Mouse (Mus musculus): ENCODE data around the gene Gm9268. TPM values are rescaled to one million over a fixed set of nuclear protein-coding genes. Genes with fewer than 3 reads are reported as not detected.

Gene Gm9268
- total and polyA plus RNA-seq, 3 experiments: not detected

GRCm38 (mm10) chr7:42980739-42981138, 37.8 kb upstream of the Gm9268 start (continued):
- TF ChIP-seq E2F4 (IDR thresholded peaks at IDR 0.05; ENCODE audit: borderline replicate concordance, low read depth, low read length): no peak

GRCm38 (mm10) chr7:43077831-43078230, 59.3 kb downstream of the Gm9268 start:
- Histone ChIP-seq H3K79me2 (ENCODE audit: control insufficient read depth, insufficient read depth, low read length, poor library complexity) (no peaks in the 10 kb centered on the region), H3K4me1 (ENCODE audit: control insufficient read depth in 1 of 2, insufficient read depth in 2 of 2, low read length in 2 of 2) (no peaks in the 10 kb centered on the region), H3K9me3 (replicated peaks; ENCODE audit: insufficient read depth, low read length) (no peaks in the 10 kb centered on the region), H3K27ac (ENCODE audit: control insufficient read depth, low read depth, low read length) (no peak overlapping the region), H3K4me3 (ENCODE audit: control insufficient read depth in 1 of 2, insufficient read depth in 1 of 2, low read depth in 2 of 2, low read length in 2 of 2) (no peak overlapping the region), H3K27me3 (ENCODE audit: control insufficient read depth in 1 of 2, insufficient read depth in 2 of 2, low read length in 2 of 2) (no peaks in the 10 kb centered on the region), H3K9ac (ENCODE audit: control insufficient read depth, low read depth, low read length, poor library complexity, severe bottlenecking) (no peak overlapping the region), H3K36me3 (ENCODE audit: control insufficient read depth in 1 of 2, insufficient read depth in 2 of 2, low read length in 2 of 2) (no peaks in the 10 kb centered on the region)
- TF ChIP-seq BHLHE40 (IDR thresholded peaks at IDR 0.05; ENCODE audit: borderline replicate concordance, low read depth, low read length): no peak
- TF ChIP-seq SMC3 (IDR thresholded peaks at IDR 0.05; ENCODE audit: low read depth, low read length): no peak
- TF ChIP-seq MAFK (IDR thresholded peaks at IDR 0.05; ENCODE audit: borderline replicate concordance, low read depth, low read length): no peak
- TF ChIP-seq MXI1 (IDR thresholded peaks at IDR 0.05; ENCODE audit: low read depth, low read length): no peak
- no peak for TF ChIP-seq CHD1 (IDR thresholded peaks at IDR 0.05; ENCODE audit: low read depth, low read length)
- TF ChIP-seq ETS1 (IDR thresholded peaks at IDR 0.05; ENCODE audit: low read depth, low read length): no peak
- no peak for TF ChIP-seq JUND (IDR thresholded peaks at IDR 0.05; ENCODE audit: low read depth, low read length)
- no peak for TF ChIP-seq POLR2AphosphoS2 (IDR thresholded peaks at IDR 0.05; ENCODE audit: low read length)
- no peak for TF ChIP-seq TCF12 (IDR thresholded peaks at IDR 0.05; ENCODE audit: low read depth, low read length)
- no peak for TF ChIP-seq E2F4 (IDR thresholded peaks at IDR 0.05; ENCODE audit: borderline replicate concordance, low read depth, low read length)
- TF ChIP-seq USF1 (IDR thresholded peaks at IDR 0.05; ENCODE audit: low read depth, low read length): no peak
- TF ChIP-seq TAL1 (IDR thresholded peaks at IDR 0.05; ENCODE audit: low read length): no peak
- DNase-seq (ENCODE audit: low read depth, low spot score): no peak

Other genes with a start within 250 kb of the Gm9268 start
- not detected in 2 replicates for gene Vmn2r62, start 225.2 kb upstream of the Gm9268 start, total RNA-seq (2012; rRNA removed)
- not detected for gene Vmn2r62, start 225.2 kb upstream of the Gm9268 start, polyA plus RNA-seq (2012; ENCODE audit: insufficient read depth in 1 of 2, insufficient read length in 2 of 2, low read depth in 1 of 2, low replicate concordance in 2 of 2, missing spikeins in 1 of 2)
- gene Gm2381, start 151.5 kb upstream of the Gm9268 start, total RNA-seq (2012; rRNA removed): not detected in 2 replicates
- gene Gm2381, start 151.5 kb upstream of the Gm9268 start, polyA plus RNA-seq (2012; ENCODE audit: insufficient read depth in 1 of 2, insufficient read length in 2 of 2, low read depth in 1 of 2, low replicate concordance in 2 of 2, missing spikeins in 1 of 2): not detected
- gene Vmn2r63, start 84.9 kb upstream of the Gm9268 start, total RNA-seq (2012; rRNA removed): not detected in 2 replicates
- under 1 TPM in 1 of 2 experiments, not detected in 1; 0.08 TPM for gene Vmn2r63, start 84.9 kb upstream of the Gm9268 start, polyA plus RNA-seq (2012; ENCODE audit: insufficient read depth in 1 of 2, insufficient read length in 2 of 2, low read depth in 1 of 2, low replicate concordance in 2 of 2, missing spikeins in 1 of 2)
- not detected in 2 replicates for gene Zfp936, start 95.5 kb downstream of the Gm9268 start, total RNA-seq (2012; rRNA removed)
- gene Zfp936, start 95.5 kb downstream of the Gm9268 start, polyA plus RNA-seq (2012; ENCODE audit: insufficient read depth in 1 of 2, insufficient read length in 2 of 2, low read depth in 1 of 2, low replicate concordance in 2 of 2, missing spikeins in 1 of 2): not detected